Mouse (Mus musculus): ENCODE data around the gene Nudt22. TPM values are rescaled to one million over a fixed set of nuclear protein-coding genes. Genes with fewer than 3 reads are reported as not detected.

The Nudt22 gene
- polyA plus RNA-seq, 1 experiment from 2014 or later, result 19.5 TPM

- Histone ChIP-seq H3K4me2 (peak within 1 kb of the TSS; percentile 71), H3K9me3 (ENCODE audit: control insufficient read depth, low read length) (no peaks in the 10 kb centered on the region), H3K27ac (ENCODE audit: low read depth, low read length) (peak within 1 kb of the TSS; percentile 85), H3K4me1 (ENCODE audit: control insufficient read depth, insufficient read depth, low read length) (peaks cover 38% of the 10 kb centered on the region), H3K36me3 (ENCODE audit: control insufficient read depth, insufficient read depth, low read length) (peaks cover 14% of the 10 kb centered on the region), H3K27me3 (ENCODE audit: control insufficient read depth, insufficient read depth, low read length) (no peaks in the 10 kb centered on the region), H3K9ac (ENCODE audit: low read length) (peak within 1 kb of the TSS; percentile 76), H3K4me3 (ENCODE audit: low read depth, low read length) (peak within 1 kb of the TSS; percentile 57)
- DNase-seq (ENCODE audit: low spot score, missing footprints) (peak; percentile 99), ATAC-seq (ENCODE audit: low FRiP score) (peak; percentile 87)
- 2% methylated on average over 38 of the region's 38 CpGs for WGBS
Measured at GRCm38 (mm10) chr19:6980381-6981093, 15.4 kb downstream of the Nudt22 start, which contains the start of gene Fkbp2. Gene Fkbp2, minus strand, starts transcription at chr19:6980501.

- no peaks in the 10 kb centered on the region for H3K9me3 ChIP-seq (ENCODE audit: control insufficient read depth, low read length)
- peak overlapping the region; percentile 76 for H3K9ac ChIP-seq (ENCODE audit: low read length)
- DNase-seq (ENCODE audit: low spot score, missing footprints), result peak; percentile 100
- peak; percentile 89 for ATAC-seq (ENCODE audit: low FRiP score)
- peak overlapping the region; percentile 71 for H3K4me2 ChIP-seq
- no peaks in the 10 kb centered on the region for H3K27me3 ChIP-seq (ENCODE audit: control insufficient read depth, insufficient read depth, low read length)
- H3K4me3 ChIP-seq (ENCODE audit: low read depth, low read length), result peak overlapping the region; percentile 57
- H3K27ac ChIP-seq (ENCODE audit: low read depth, low read length), result peak overlapping the region; percentile 85
- under 1% methylated on average over 59 of the region's 59 CpGs for WGBS
- peaks cover 38% of the 10 kb centered on the region for H3K4me1 ChIP-seq (ENCODE audit: control insufficient read depth, insufficient read depth, low read length)
- H3K36me3 ChIP-seq (ENCODE audit: control insufficient read depth, insufficient read depth, low read length), result peaks cover 14% of the 10 kb centered on the region
Measured at GRCm38 (mm10) chr19:6979486-6980380, 16.2 kb downstream of the Nudt22 start.

- H3K4me1 ChIP-seq (ENCODE audit: control insufficient read depth, insufficient read depth, low read length), result peaks cover 39% of the 10 kb centered on the region
- H3K27ac ChIP-seq (ENCODE audit: low read depth, low read length), result peak overlapping the region; percentile 64
- 0 out of 2 replicates have a peak, but pooled peaks have one; percentile 0 for ATAC-seq (ENCODE audit: low FRiP score)
- peaks cover 14% of the 10 kb centered on the region for H3K36me3 ChIP-seq (ENCODE audit: control insufficient read depth, insufficient read depth, low read length)
- H3K4me2 ChIP-seq, result peak overlapping the region; percentile 71
- H3K9me3 ChIP-seq (ENCODE audit: control insufficient read depth, low read length), result no peaks in the 10 kb centered on the region
- no peaks in the 10 kb centered on the region for H3K27me3 ChIP-seq (ENCODE audit: control insufficient read depth, insufficient read depth, low read length)
- peak overlapping the region; percentile 76 for H3K9ac ChIP-seq (ENCODE audit: low read length)
- WGBS, result 13% methylated on average over 11 of the region's 11 CpGs
- DNase-seq (ENCODE audit: low spot score, missing footprints), result no peak
- peak overlapping the region; percentile 57 for H3K4me3 ChIP-seq (ENCODE audit: low read depth, low read length)
Measured at GRCm38 (mm10) chr19:6979001-6979479, 16.9 kb downstream of the Nudt22 start.

- no peaks in the 10 kb centered on the region for H3K27me3 ChIP-seq (ENCODE audit: control insufficient read depth, insufficient read depth, low read length)
- H3K9me3 ChIP-seq (ENCODE audit: control insufficient read depth, low read length), result no peaks in the 10 kb centered on the region
- DNase-seq (ENCODE audit: low spot score, missing footprints) (no peak), ATAC-seq (ENCODE audit: low FRiP score) (no peak)
- peaks cover 43% of the 10 kb centered on the region for H3K4me1 ChIP-seq (ENCODE audit: control insufficient read depth, insufficient read depth, low read length)
- H3K36me3 ChIP-seq (ENCODE audit: control insufficient read depth, insufficient read depth, low read length), result peaks cover 14% of the 10 kb centered on the region
- H3K27ac ChIP-seq (ENCODE audit: low read depth, low read length), result peak overlapping the region; percentile 64; the same call in 1 of the 2 replicates
- H3K4me3 ChIP-seq (ENCODE audit: low read depth, low read length), result peak overlapping the region; percentile 57
- H3K9ac ChIP-seq (ENCODE audit: low read length), result peak overlapping the region; percentile 76
- H3K4me2 ChIP-seq, result peak overlapping the region; percentile 71
- 52% methylated on average over 3 of the region's 3 CpGs for WGBS
Measured at GRCm38 (mm10) chr19:6978639-6978974, 17.3 kb downstream of the Nudt22 start.

GRCm38 (mm10) chr19:6977759-6978638, 17.9 kb downstream of the Nudt22 start:
- Histone ChIP-seq H3K27ac (ENCODE audit: low read depth, low read length) (peak overlapping the region; percentile 64; the same call in 1 of the 2 replicates), H3K4me1 (ENCODE audit: control insufficient read depth, insufficient read depth, low read length) (peaks cover 43% of the 10 kb centered on the region)
- WGBS, result 84% methylated on average over 13 of the region's 13 CpGs

GRCm38 (mm10) chr19:6975537-6976521, 20.1 kb downstream of the Nudt22 start, which contains the start of gene Plcb3:
Gene Plcb3, minus strand, starts transcription at chr19:6976470.
- Histone ChIP-seq H3K4me2 (peak within 1 kb of the TSS; percentile 95), H3K4me1 (ENCODE audit: control insufficient read depth, insufficient read depth, low read length) (peaks cover 40% of the 10 kb centered on the region), H3K27ac (ENCODE audit: low read depth, low read length) (peak within 1 kb of the TSS; percentile 89), H3K9me3 (ENCODE audit: control insufficient read depth, low read length) (no peaks in the 10 kb centered on the region), H3K36me3 (ENCODE audit: control insufficient read depth, insufficient read depth, low read length) (peaks cover 12% of the 10 kb centered on the region), H3K27me3 (ENCODE audit: control insufficient read depth, insufficient read depth, low read length) (no peaks in the 10 kb centered on the region; the same call in 1 of the 2 replicates), H3K9ac (ENCODE audit: low read length) (peak within 1 kb of the TSS; percentile 94), H3K4me3 (ENCODE audit: low read depth, low read length) (peak within 1 kb of the TSS; percentile 83)
- WGBS, result under 1% methylated on average over 16 of the region's 16 CpGs
- DNase-seq (ENCODE audit: low spot score, missing footprints), result peak; percentile 96
- ATAC-seq (ENCODE audit: low FRiP score), result no peak

More at GRCm38 (mm10) chr19:6977759-6978638, 17.9 kb downstream of the Nudt22 start:
- Histone ChIP-seq H3K27me3 (ENCODE audit: control insufficient read depth, insufficient read depth, low read length) (no peaks in the 10 kb centered on the region), H3K9ac (ENCODE audit: low read length) (peak overlapping the region; percentile 76), H3K9me3 (ENCODE audit: control insufficient read depth, low read length) (no peaks in the 10 kb centered on the region), H3K4me2 (peak overlapping the region; percentile 71; the same call in 1 of the 2 replicates), H3K4me3 (ENCODE audit: low read depth, low read length) (peak overlapping the region; percentile 57; the same call in 1 of the 2 replicates), H3K36me3 (ENCODE audit: control insufficient read depth, insufficient read depth, low read length) (peaks cover 14% of the 10 kb centered on the region)
- DNase-seq (ENCODE audit: low spot score, missing footprints), result peak; percentile 88
- no peak for ATAC-seq (ENCODE audit: low FRiP score)

GRCm38 (mm10) chr19:6974211-6975205, 21.4 kb downstream of the Nudt22 start, which contains the start of gene Ppp1r14b:
Gene Ppp1r14b, plus strand, starts transcription at chr19:6974968.
- Histone ChIP-seq H3K27me3 (ENCODE audit: control insufficient read depth, insufficient read depth, low read length) (peaks cover 9% of the 10 kb centered on the region), H3K4me1 (ENCODE audit: control insufficient read depth, insufficient read depth, low read length) (peaks cover 48% of the 10 kb centered on the region)
- WGBS, result under 1% methylated on average over 69 of the region's 84 CpGs

More at GRCm38 (mm10) chr19:6974211-6975205, 21.4 kb downstream of the Nudt22 start, which contains the start of gene Ppp1r14b:
- DNase-seq (ENCODE audit: low spot score, missing footprints) (peak; percentile 98), ATAC-seq (ENCODE audit: low FRiP score) (peak; percentile 71)
- no peaks in the 10 kb centered on the region for H3K9me3 ChIP-seq (ENCODE audit: control insufficient read depth, low read length)
- H3K36me3 ChIP-seq (ENCODE audit: control insufficient read depth, insufficient read depth, low read length), result peaks cover 12% of the 10 kb centered on the region
- peak within 1 kb of the TSS; percentile 83 for H3K4me3 ChIP-seq (ENCODE audit: low read depth, low read length)
- H3K9ac ChIP-seq (ENCODE audit: low read length), result peak within 1 kb of the TSS; percentile 94
- H3K4me2 ChIP-seq, result peak within 1 kb of the TSS; percentile 95
- peak within 1 kb of the TSS; percentile 89 for H3K27ac ChIP-seq (ENCODE audit: low read depth, low read length)
